Mouse (Mus musculus): ENCODE measurements at regions not wholly inside any gene's neighbourhood (a gene's known extent, or its start where the extent isn't known, plus 50 kb on each side); places are given as distances from the start of the nearest gene placed in this dataset.
A peak's percentile ranks its signal among the peaks of the same experiment; 100 is the strongest.

GRCm38 (mm10) chr7:113621316-113621715, 107.7 kb downstream of the Far1 start:
- Histone ChIP-seq H3K4me1 (ENCODE audit: control insufficient read depth, insufficient read depth, low read length) (no peaks in the 10 kb centered on the region), H3K9me3 (replicated peaks; ENCODE audit: control insufficient read depth, low read length) (no peaks in the 10 kb centered on the region), H3K27me3 (ENCODE audit: control insufficient read depth, insufficient read depth, low read length) (no peaks in the 10 kb centered on the region), H3K27ac (ENCODE audit: low read depth, low read length) (no peak overlapping the region), H3K4me2 (no peak overlapping the region), H3K36me3 (ENCODE audit: control insufficient read depth, insufficient read depth, low read length) (no peaks in the 10 kb centered on the region), H3K9ac (ENCODE audit: low read depth, low read length) (no peak overlapping the region), H3K4me3 (ENCODE audit: low read depth, low read length) (no peak overlapping the region)
- 71% methylated on average over 8 of the region's 8 CpGs for WGBS (ENCODE audit: insufficient replicate concordance)
- ATAC-seq (replicated peaks; ENCODE audit: insufficient number of reproducible peaks, low FRiP score, low TSS enrichment): no peak

- peak overlapping the region; percentile 12; the same call in 1 of the 2 replicates for H3K27ac ChIP-seq (ENCODE audit: low read depth, low read length)
- H3K4me1 ChIP-seq (ENCODE audit: control insufficient read depth, insufficient read depth, low read length): peaks cover 3% of the 10 kb centered on the region; the same call in 1 of the 2 replicates
- 55% methylated on average over 13 of the region's 13 CpGs for WGBS (ENCODE audit: insufficient replicate concordance)
- H3K4me2 ChIP-seq: peak overlapping the region; percentile 6
- no peak overlapping the region for H3K4me3 ChIP-seq (ENCODE audit: low read depth, low read length)
- no peaks in the 10 kb centered on the region for H3K9me3 ChIP-seq (replicated peaks; ENCODE audit: control insufficient read depth, low read length)
- H3K36me3 ChIP-seq (ENCODE audit: control insufficient read depth, insufficient read depth, low read length): no peaks in the 10 kb centered on the region
- H3K27me3 ChIP-seq (ENCODE audit: control insufficient read depth, insufficient read depth, low read length): no peaks in the 10 kb centered on the region
- ATAC-seq (replicated peaks; ENCODE audit: insufficient number of reproducible peaks, low FRiP score, low TSS enrichment): no peak
- H3K9ac ChIP-seq (ENCODE audit: low read depth, low read length): no peak overlapping the region
Observed at GRCm38 (mm10) chr7:113621898-113622510, 108.4 kb downstream of the Far1 start.

GRCm38 (mm10) chr7:113623296-113623695, 109.7 kb downstream of the Far1 start:
- Histone ChIP-seq H3K4me2 (no peak overlapping the region), H3K9me3 (replicated peaks; ENCODE audit: control insufficient read depth, low read length) (no peaks in the 10 kb centered on the region), H3K4me1 (ENCODE audit: control insufficient read depth, insufficient read depth, low read length) (peaks cover 7% of the 10 kb centered on the region; the same call in 1 of the 2 replicates), H3K36me3 (ENCODE audit: control insufficient read depth, insufficient read depth, low read length) (no peaks in the 10 kb centered on the region), H3K27me3 (ENCODE audit: control insufficient read depth, insufficient read depth, low read length) (no peaks in the 10 kb centered on the region), H3K9ac (ENCODE audit: low read depth, low read length) (no peak overlapping the region), H3K4me3 (ENCODE audit: low read depth, low read length) (no peak overlapping the region), H3K27ac (ENCODE audit: low read depth, low read length) (no peak overlapping the region)
- WGBS (ENCODE audit: insufficient replicate concordance): 63% methylated on average over 4 of the region's 4 CpGs
- ATAC-seq (replicated peaks; ENCODE audit: insufficient number of reproducible peaks, low FRiP score, low TSS enrichment): no peak

- Histone ChIP-seq H3K27me3 (ENCODE audit: control insufficient read depth, insufficient read depth, low read length) (no peaks in the 10 kb centered on the region), H3K9ac (ENCODE audit: low read depth, low read length) (no peak overlapping the region), H3K4me1 (ENCODE audit: control insufficient read depth, insufficient read depth, low read length) (peaks cover 7% of the 10 kb centered on the region; the same call in 1 of the 2 replicates), H3K36me3 (ENCODE audit: control insufficient read depth, insufficient read depth, low read length) (no peaks in the 10 kb centered on the region), H3K4me3 (ENCODE audit: low read depth, low read length) (no peak overlapping the region), H3K9me3 (replicated peaks; ENCODE audit: control insufficient read depth, low read length) (no peaks in the 10 kb centered on the region), H3K27ac (ENCODE audit: low read depth, low read length) (no peak overlapping the region), H3K4me2 (no peak overlapping the region)
- WGBS (ENCODE audit: insufficient replicate concordance): 81% methylated on average over 6 of the region's 6 CpGs
- ATAC-seq (replicated peaks; ENCODE audit: insufficient number of reproducible peaks, low FRiP score, low TSS enrichment): no peak
Observed at GRCm38 (mm10) chr7:113623962-113624361, 110.3 kb downstream of the Far1 start.

- Histone ChIP-seq H3K4me1 (ENCODE audit: control insufficient read depth, insufficient read depth, low read length) (peaks cover 7% of the 10 kb centered on the region; the same call in 1 of the 2 replicates), H3K4me3 (ENCODE audit: low read depth, low read length) (no peak overlapping the region), H3K27ac (ENCODE audit: low read depth, low read length) (no peak overlapping the region), H3K36me3 (ENCODE audit: control insufficient read depth, insufficient read depth, low read length) (no peaks in the 10 kb centered on the region), H3K4me2 (no peak overlapping the region), H3K9me3 (replicated peaks; ENCODE audit: control insufficient read depth, low read length) (no peaks in the 10 kb centered on the region), H3K27me3 (ENCODE audit: control insufficient read depth, insufficient read depth, low read length) (no peaks in the 10 kb centered on the region), H3K9ac (ENCODE audit: low read depth, low read length) (no peak overlapping the region)
- no peak for ATAC-seq (replicated peaks; ENCODE audit: insufficient number of reproducible peaks, low FRiP score, low TSS enrichment)
Observed at GRCm38 (mm10) chr7:113626734-113627133, 113.1 kb downstream of the Far1 start.

- H3K4me3 ChIP-seq (ENCODE audit: low read depth, low read length): no peak overlapping the region
- H3K9ac ChIP-seq (ENCODE audit: low read depth, low read length): no peak overlapping the region
- H3K9me3 ChIP-seq (replicated peaks; ENCODE audit: control insufficient read depth, low read length): no peaks in the 10 kb centered on the region
- H3K27ac ChIP-seq (ENCODE audit: low read depth, low read length): no peak overlapping the region
- H3K36me3 ChIP-seq (ENCODE audit: control insufficient read depth, insufficient read depth, low read length): no peaks in the 10 kb centered on the region
- H3K4me2 ChIP-seq: no peak overlapping the region
- no peaks in the 10 kb centered on the region for H3K27me3 ChIP-seq (ENCODE audit: control insufficient read depth, insufficient read depth, low read length)
- no peak for ATAC-seq (replicated peaks; ENCODE audit: insufficient number of reproducible peaks, low FRiP score, low TSS enrichment)
- H3K4me1 ChIP-seq (ENCODE audit: control insufficient read depth, insufficient read depth, low read length): no peaks in the 10 kb centered on the region
- WGBS (ENCODE audit: insufficient replicate concordance): 72% methylated on average over 4 of the region's 4 CpGs
Observed at GRCm38 (mm10) chr7:113637011-113637600, 123.5 kb downstream of the Far1 start.

GRCm38 (mm10) chr7:113638098-113638497, 124.5 kb downstream of the Far1 start:
- ATAC-seq (replicated peaks; ENCODE audit: insufficient number of reproducible peaks, low FRiP score, low TSS enrichment): no peak
- WGBS (ENCODE audit: insufficient replicate concordance): 74% methylated on average over 6 of the region's 6 CpGs
- Histone ChIP-seq H3K4me3 (ENCODE audit: low read depth, low read length) (no peak overlapping the region), H3K27me3 (ENCODE audit: control insufficient read depth, insufficient read depth, low read length) (no peaks in the 10 kb centered on the region), H3K36me3 (ENCODE audit: control insufficient read depth, insufficient read depth, low read length) (no peaks in the 10 kb centered on the region), H3K4me2 (no peak overlapping the region), H3K4me1 (ENCODE audit: control insufficient read depth, insufficient read depth, low read length) (no peaks in the 10 kb centered on the region), H3K9ac (ENCODE audit: low read depth, low read length) (no peak overlapping the region), H3K27ac (ENCODE audit: low read depth, low read length) (no peak overlapping the region), H3K9me3 (replicated peaks; ENCODE audit: control insufficient read depth, low read length) (no peaks in the 10 kb centered on the region)

- Histone ChIP-seq H3K9me3 (replicated peaks; ENCODE audit: control insufficient read depth, low read length) (no peaks in the 10 kb centered on the region), H3K4me3 (ENCODE audit: low read depth, low read length) (no peak overlapping the region), H3K36me3 (ENCODE audit: control insufficient read depth, insufficient read depth, low read length) (no peaks in the 10 kb centered on the region), H3K4me2 (no peak overlapping the region), H3K27me3 (ENCODE audit: control insufficient read depth, insufficient read depth, low read length) (no peaks in the 10 kb centered on the region), H3K4me1 (ENCODE audit: control insufficient read depth, insufficient read depth, low read length) (no peaks in the 10 kb centered on the region), H3K9ac (ENCODE audit: low read depth, low read length) (no peak overlapping the region), H3K27ac (ENCODE audit: low read depth, low read length) (no peak overlapping the region)
- WGBS (ENCODE audit: insufficient replicate concordance): 86% methylated on average over 7 of the region's 7 CpGs
- ATAC-seq (replicated peaks; ENCODE audit: insufficient number of reproducible peaks, low FRiP score, low TSS enrichment): no peak
Observed at GRCm38 (mm10) chr7:113642540-113642939, 123.3 kb upstream of the Spon1 start.

GRCm38 (mm10) chr7:113650631-113651030, 115.2 kb upstream of the Spon1 start:
- no peak for ATAC-seq (replicated peaks; ENCODE audit: insufficient number of reproducible peaks, low FRiP score, low TSS enrichment)
- Histone ChIP-seq H3K9ac (ENCODE audit: low read depth, low read length) (no peak overlapping the region), H3K9me3 (replicated peaks; ENCODE audit: control insufficient read depth, low read length) (no peaks in the 10 kb centered on the region), H3K36me3 (ENCODE audit: control insufficient read depth, insufficient read depth, low read length) (no peaks in the 10 kb centered on the region), H3K4me1 (ENCODE audit: control insufficient read depth, insufficient read depth, low read length) (peaks cover 14% of the 10 kb centered on the region), H3K4me3 (ENCODE audit: low read depth, low read length) (no peak overlapping the region), H3K4me2 (no peak overlapping the region), H3K27me3 (ENCODE audit: control insufficient read depth, insufficient read depth, low read length) (no peaks in the 10 kb centered on the region), H3K27ac (ENCODE audit: low read depth, low read length) (0 out of 2 replicates have a peak overlapping the region, but pooled peaks have one; percentile 35)
- WGBS (ENCODE audit: insufficient replicate concordance): 51% methylated on average over 2 of the region's 2 CpGs

Data from heart, embryonic 11.5 days (tissue).